Mouse (Mus musculus) megakaryocyte, embryonic 14.5 days (primary cell): Measurements from ENCODE around the gene Dgkz.

Experiments used
- FLI1 ChIP-seq: IDR thresholded peaks from 2 replicates; pipeline ENCODE4 v1.6.1; 2012; ENCODE audit warnings: low read length, inconsistent platforms, mixed read lengths
- GATA1 ChIP-seq: IDR thresholded peaks from 3 replicates; pipeline ENCODE4 v1.6.1; 2012; ENCODE audit warnings: mixed read lengths, low read length, inconsistent platforms, borderline replicate concordance

DNA sequence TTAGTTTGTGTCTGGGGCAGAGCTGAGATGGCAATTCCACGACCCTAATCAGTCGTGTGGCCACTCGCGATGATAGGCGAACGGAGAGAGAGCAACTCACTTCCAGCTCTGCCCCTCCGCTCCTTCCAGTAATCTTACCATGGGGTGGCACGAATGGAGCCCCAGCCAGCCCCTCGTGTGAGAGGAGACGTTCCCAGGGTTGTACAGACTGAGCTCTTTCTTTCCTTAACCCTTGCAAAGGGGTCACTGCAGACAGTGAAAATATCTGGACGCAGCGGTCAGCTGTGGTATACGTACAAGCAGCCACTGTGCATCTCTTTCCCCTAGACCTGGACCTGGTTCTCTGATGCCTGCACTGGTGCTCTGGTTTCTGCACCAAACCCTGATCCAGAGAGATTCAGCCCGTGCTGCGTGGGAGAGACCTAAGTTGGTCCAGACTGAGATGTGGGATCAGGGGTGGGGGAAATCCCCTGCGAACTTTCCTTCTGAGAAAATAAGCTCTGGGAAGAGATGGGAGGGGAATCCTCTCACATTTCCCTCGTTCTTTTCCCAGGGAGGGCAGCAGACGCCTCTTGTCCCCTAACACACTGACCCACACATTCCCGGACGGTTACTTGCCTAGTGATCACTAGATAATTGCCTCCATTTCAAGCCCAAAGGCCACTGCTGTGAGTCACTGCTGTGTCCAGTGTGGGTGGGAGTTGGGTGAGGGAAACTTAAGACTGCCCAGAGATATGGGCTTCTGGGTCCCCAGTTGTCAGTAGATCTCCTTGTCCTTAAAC, 33.1 kb upstream of the Dgkz start:
- TF ChIP-seq GATA1 (no peak), FLI1 (no peak)
